Mouse (Mus musculus) thymus, adult 2 months (tissue): ENCODE results near the gene Dram1.

ENCODE experiments used
- CTCF ChIP-seq: fragments of 200-500 bp; IDR thresholded peaks from 2 replicates; pipeline ENCODE4 v1.5.1; 2012; ENCODE audit warnings: mild to moderate bottlenecking, control low read depth, low read length, moderate library complexity, borderline replicate concordance; ENCODE audit not compliant: control insufficient read depth, poor library complexity, insufficient read depth; ENCODE audit errors: extremely low read depth
- POLR2A ChIP-seq: fragments of 200-500 bp; IDR thresholded peaks from 2 replicates; pipeline ENCODE4 v1.6.1; 2012; ENCODE audit warnings: mild to moderate bottlenecking, low read length, control low read depth, moderate library complexity; ENCODE audit not compliant: control insufficient read depth, poor library complexity, insufficient read depth; ENCODE audit errors: extremely low read depth

GRCm38 (mm10) chr10:88341368-88341767 lies 37.5 kb downstream of the Dram1 start:
- no peak for TF ChIP-seq CTCF
- TF ChIP-seq POLR2A = no peak
